Mouse (Mus musculus) thymus, adult 18-20 months (tissue): ENCODE data around the gene Fgfr2.
A peak's percentile ranks its signal among the peaks of the same experiment; 100 is the strongest.

Experiments
- DNase-seq, 2 experiments: peaks; one replicate each; pipeline ENCODE4 v3.0.0; 2022; ENCODE audit warnings: mixed read lengths in 2 of 2

Gene Fgfr2

GRCm38 (mm10) chr7:130944766-130945475 lies 2178.2 kb downstream of the Fgfr2 start:
- no peak for DNase-seq

- DNase-seq = no peak
Measured at GRCm38 (mm10) chr7:130943280-130943895, 2179.8 kb downstream of the Fgfr2 start.

- no peak for DNase-seq
Measured at GRCm38 (mm10) chr7:130940733-130941132, 2182.4 kb downstream of the Fgfr2 start.

- DNase-seq = no peak
Measured at GRCm38 (mm10) chr7:130938896-130939295, 2184.3 kb downstream of the Fgfr2 start.

GRCm38 (mm10) chr7:130938005-130938404 lies 2185.1 kb downstream of the Fgfr2 start:
- DNase-seq = no peak

GRCm38 (mm10) chr7:130937266-130937841 lies 2185.8 kb downstream of the Fgfr2 start:
- no peak for DNase-seq

- no peak for DNase-seq
Measured at GRCm38 (mm10) chr7:130936472-130936951, 2186.6 kb downstream of the Fgfr2 start.

GRCm38 (mm10) chr7:130935793-130936471 lies 2187.2 kb downstream of the Fgfr2 start, which contains the start of gene Htra1:
Gene Htra1 (plus strand): TSS chr7:130936111.
- peak; percentile 8 to 9 for DNase-seq

- no peak for DNase-seq
Measured at GRCm38 (mm10) chr7:130935421-130935792, 2187.7 kb downstream of the Fgfr2 start.

GRCm38 (mm10) chr7:130934654-130935053 lies 2188.5 kb downstream of the Fgfr2 start:
- no peak for DNase-seq

- DNase-seq = no peak
Measured at GRCm38 (mm10) chr7:130932921-130933320, 2190.2 kb downstream of the Fgfr2 start.

GRCm38 (mm10) chr7:130930401-130930800 lies 2192.7 kb downstream of the Fgfr2 start:
- DNase-seq = no peak

GRCm38 (mm10) chr7:130922981-130923731 lies 2200.0 kb downstream of the Fgfr2 start:
- no peak for DNase-seq

- no peak for DNase-seq
Measured at GRCm38 (mm10) chr7:130918260-130918659, 2204.9 kb downstream of the Fgfr2 start.

GRCm38 (mm10) chr7:130914693-130915363 lies 2208.3 kb downstream of the Fgfr2 start:
- DNase-seq = no peak

GRCm38 (mm10) chr7:130910841-130911240 lies 2212.3 kb downstream of the Fgfr2 start:
- no peak for DNase-seq

GRCm38 (mm10) chr7:130904571-130905365 lies 2218.4 kb downstream of the Fgfr2 start:
- DNase-seq = no peak

- peak; percentile 10 to 41 for DNase-seq
Measured at GRCm38 (mm10) chr7:130903505-130904074, 2219.6 kb downstream of the Fgfr2 start.

GRCm38 (mm10) chr7:130902929-130903328 lies 2220.2 kb downstream of the Fgfr2 start:
- no peak for DNase-seq

GRCm38 (mm10) chr7:130900233-130900848 lies 2222.8 kb downstream of the Fgfr2 start:
- DNase-seq = no peak
